8 mouse cellular contexts compared by ENCODE assay signal in genomic region chr7:140941222-140942051, GRCm38 (mm10). TPM values are rescaled to one million over a fixed set of nuclear protein-coding genes. Genes with fewer than 3 reads are reported as not detected.
DNase-seq lines count a peak whose midpoint lies in the region; ATAC-seq and TF ChIP-seq lines count a peak whose summit lies in the region.

Pgghg (plus strand) TSS chr7:140941391.

- H3K4me2 ChIP-seq in heart, embryonic 14.5 days (ENCODE audit: low read length): peak within 1 kb of the TSS; percentile 77
- peak within 1 kb of the TSS; percentile 62 for H3K4me2 ChIP-seq in kidney, postnatal 0 days (ENCODE audit: low read length)
- peak within 1 kb of the TSS; percentile 54 for H3K4me2 ChIP-seq in neural tube, embryonic 13.5 days

- ATAC-seq in erythroid progenitor cell, adult 5-6 weeks (replicated peaks; ENCODE audit: low FRiP score, poor library complexity, severe bottlenecking): peak; percentile 93
- ATAC-seq in heart, embryonic 14.5 days (ENCODE audit: insufficient number of reproducible peaks, insufficient read depth, low FRiP score, low read depth): peak; percentile 87
- ATAC-seq in kidney, postnatal 0 days (replicated peaks; ENCODE audit: low FRiP score, low read depth): peak; percentile 84
- ATAC-seq in neural tube, embryonic 13.5 days (ENCODE audit: low read depth): peak; percentile 80

- TF ChIP-seq CTCF in E14TG2a.4 (conservative IDR thresholded peaks at IDR 0.05; ENCODE audit: low read length): peak; percentile 81
- TF ChIP-seq CTCF in kidney, postnatal 0 days (IDR thresholded peaks at IDR 0.05; ENCODE audit: low read depth): peak; percentile 91

- peak; percentile 95 for DNase-seq in kidney, postnatal 0 days (ENCODE audit: low spot score)
- peak; percentile 92 to 94 for DNase-seq in lung, adult 18-20 months
- DNase-seq in testis, postnatal 10 days (ENCODE audit: low spot score): peak; percentile 88

- no peaks in the 10 kb centered on the region for H3K27me3 ChIP-seq in E14TG2a.4 (ENCODE audit: insufficient read depth, low read length)
- no peaks in the 10 kb centered on the region for H3K27me3 ChIP-seq in heart, embryonic 14.5 days (ENCODE audit: control insufficient read depth, insufficient read depth, low read length)
- no peaks in the 10 kb centered on the region for H3K27me3 ChIP-seq in kidney, postnatal 0 days (ENCODE audit: insufficient read depth, low read length)
- 0 out of 2 replicates have a peak, but pooled peaks cover 8% of the 10 kb centered on the region for H3K27me3 ChIP-seq in neural tube, embryonic 13.5 days

- peaks cover 88% of the 10 kb centered on the region for H3K4me1 ChIP-seq in E14TG2a.4 (replicated peaks; ENCODE audit: low read depth, low read length)
- peaks cover 17% of the 10 kb centered on the region for H3K4me1 ChIP-seq in brown adipose tissue, adult 24 weeks (ENCODE audit: control insufficient read depth, insufficient read depth, insufficient read length, low read length)
- peaks cover 5 to 14% of the 10 kb centered on the region in 2 experiments; a peak in 3 of 4 replicates for H3K4me1 ChIP-seq in heart, embryonic 14.5 days (ENCODE audit: control insufficient read depth in 2 of 2, insufficient read depth in 2 of 2, low read length in 2 of 2)
- H3K4me1 ChIP-seq in kidney, postnatal 0 days (replicated peaks; ENCODE audit: insufficient read depth, low read length): 0 out of 2 replicates have a peak, but pooled peaks cover 3% of the 10 kb centered on the region
- H3K4me1 ChIP-seq in neural tube, embryonic 13.5 days (replicated peaks): peaks cover 30% of the 10 kb centered on the region

- 4% methylated on average over 33 of the region's 33 CpGs for WGBS in heart, embryonic 14.5 days
- WGBS in kidney, postnatal 0 days: 2% methylated on average over 33 of the region's 33 CpGs
- 4% methylated on average over 33 of the region's 33 CpGs for WGBS in neural tube, embryonic 13.5 days

- peak within 1 kb of the TSS; percentile 100 for H3K27ac ChIP-seq in brown adipose tissue, adult 24 weeks (replicated peaks; ENCODE audit: low read depth, low read length)
- peak within 1 kb of the TSS; percentile 87 to 90 for H3K27ac ChIP-seq in heart, embryonic 14.5 days (replicated peaks in 1 of 2; ENCODE audit: control insufficient read depth in 1 of 2, insufficient read depth in 1 of 2, low read depth in 2 of 2, low read length in 2 of 2)
- H3K27ac ChIP-seq in kidney, postnatal 0 days: peak within 1 kb of the TSS; percentile 88
- peak within 1 kb of the TSS; percentile 67 for H3K27ac ChIP-seq in neural tube, embryonic 13.5 days (replicated peaks)

- H3K9ac ChIP-seq in heart, embryonic 14.5 days (ENCODE audit: low read length): peak within 1 kb of the TSS; percentile 86
- peak within 1 kb of the TSS; percentile 65 for H3K9ac ChIP-seq in kidney, postnatal 0 days (ENCODE audit: low read depth, low read length)
- H3K9ac ChIP-seq in neural tube, embryonic 13.5 days: peak within 1 kb of the TSS; percentile 71

- peak within 1 kb of the TSS; percentile 80 for H3K4me3 ChIP-seq in E14TG2a.4 (replicated peaks; ENCODE audit: low read length)
- peak within 1 kb of the TSS; percentile 94 for H3K4me3 ChIP-seq in brown adipose tissue, adult 24 weeks (ENCODE audit: insufficient read depth, low read depth, low read length)
- peak within 1 kb of the TSS; percentile 61 to 64 for H3K4me3 ChIP-seq in heart, embryonic 14.5 days (ENCODE audit: control insufficient read depth in 1 of 2, insufficient read depth in 1 of 2, low read depth in 1 of 2, low read length in 2 of 2)
- peak within 1 kb of the TSS; percentile 45 for H3K4me3 ChIP-seq in kidney, postnatal 0 days (replicated peaks; ENCODE audit: low read depth, low read length)
- peak within 1 kb of the TSS; percentile 40 for H3K4me3 ChIP-seq in neural tube, embryonic 13.5 days

- peaks cover 35% of the 10 kb centered on the region for H3K36me3 ChIP-seq in E14TG2a.4 (ENCODE audit: insufficient read depth, low read length)
- peaks cover 18% of the 10 kb centered on the region for H3K36me3 ChIP-seq in heart, embryonic 14.5 days (ENCODE audit: control insufficient read depth, insufficient read depth, low read length)
- H3K36me3 ChIP-seq in kidney, postnatal 0 days (ENCODE audit: insufficient read depth, low read length): 0 out of 2 replicates have a peak, but pooled peaks cover 6% of the 10 kb centered on the region
- no peaks in the 10 kb centered on the region for H3K36me3 ChIP-seq in neural tube, embryonic 13.5 days

- no peaks in the 10 kb centered on the region for H3K9me3 ChIP-seq in E14TG2a.4 (ENCODE audit: low read length)
- no peaks in the 10 kb centered on the region for H3K9me3 ChIP-seq in heart, embryonic 14.5 days (ENCODE audit: control insufficient read depth, low read length)
- no peaks in the 10 kb centered on the region for H3K9me3 ChIP-seq in kidney, postnatal 0 days (replicated peaks; ENCODE audit: low read length)
- no peaks in the 10 kb centered on the region for H3K9me3 ChIP-seq in neural tube, embryonic 13.5 days

RNA-seq across cellular contexts. Expression of gene Pgghg, which starts in this region (rescaled TPM):
- 7.1 and 8.7 TPM in 2 replicates for polyA plus RNA-seq in brown adipose tissue, adult 24 weeks (2012; ENCODE audit: insufficient read depth, insufficient read length, missing spikeins)
- total RNA-seq in erythroid progenitor cell, adult 5-6 weeks (2015; ENCODE audit: low replicate concordance): 0.72 TPM in 1 of 2 replicates, not detected in the other
- 0.90 and 1.3 TPM in 2 replicates for total RNA-seq in erythroid progenitor cell, adult 5-6 weeks (2017; ENCODE audit: low replicate concordance)
- 11.4 and 13.0 TPM in 2 replicates for polyA plus RNA-seq in heart, embryonic 14.5 days (2014; fragmentation: Nextera tagmentation; extraction: Ambion mirVana)
- 20.3 and 20.7 TPM in 2 replicates for polyA plus RNA-seq in kidney, postnatal 0 days (2015; fragmentation: Nextera tagmentation; extraction: Ambion mirVana)
- 7.6 and 8.2 TPM in 2 replicates for polyA plus RNA-seq in neural tube, embryonic 13.5 days (2015; fragmentation: Nextera tagmentation; extraction: Ambion mirVana)

Comparison
In these comparisons a context has a peak if more than half of its experiments do, and no peak if none do; other contexts are left out.
1. Peak in every context shown above with its lines: DNase-seq, ATAC-seq, H3K4me3 ChIP-seq and H3K27ac ChIP-seq.
2. H3K4me3 ChIP-seq: peak in every context shown above with its lines; median percentile 94 in brown adipose tissue, adult 24 weeks; 80 in E14TG2a.4; 62 in heart, embryonic 14.5 days; 45 in kidney, postnatal 0 days; 40 in neural tube, embryonic 13.5 days.